Mouse (Mus musculus) liver, embryonic 18 days (tissue): ENCODE measurements around the gene Spag6l. TPM values are rescaled to one million over a fixed set of nuclear protein-coding genes. Genes with fewer than 3 reads are reported as not detected.

Experiments
- polyA plus RNA-seq: library from polyadenylated mRNA; depleted of rRNA; stranded (reverse); fragments of >200 nt; gene quantifications from 2 replicates; pipeline ENCODE4 v1.2.3, GENCODE M21; 2012; rRNA removed

The Spag6l gene
- polyA plus RNA-seq: 0.07 TPM in 1 of 2 replicates, not detected in the other

GRCm38 (mm10) chr16:16828757-16829615 is at the start of gene Spag6l:
Gene Spag6l (minus strand): TSS chr16:16829456.

DNA sequence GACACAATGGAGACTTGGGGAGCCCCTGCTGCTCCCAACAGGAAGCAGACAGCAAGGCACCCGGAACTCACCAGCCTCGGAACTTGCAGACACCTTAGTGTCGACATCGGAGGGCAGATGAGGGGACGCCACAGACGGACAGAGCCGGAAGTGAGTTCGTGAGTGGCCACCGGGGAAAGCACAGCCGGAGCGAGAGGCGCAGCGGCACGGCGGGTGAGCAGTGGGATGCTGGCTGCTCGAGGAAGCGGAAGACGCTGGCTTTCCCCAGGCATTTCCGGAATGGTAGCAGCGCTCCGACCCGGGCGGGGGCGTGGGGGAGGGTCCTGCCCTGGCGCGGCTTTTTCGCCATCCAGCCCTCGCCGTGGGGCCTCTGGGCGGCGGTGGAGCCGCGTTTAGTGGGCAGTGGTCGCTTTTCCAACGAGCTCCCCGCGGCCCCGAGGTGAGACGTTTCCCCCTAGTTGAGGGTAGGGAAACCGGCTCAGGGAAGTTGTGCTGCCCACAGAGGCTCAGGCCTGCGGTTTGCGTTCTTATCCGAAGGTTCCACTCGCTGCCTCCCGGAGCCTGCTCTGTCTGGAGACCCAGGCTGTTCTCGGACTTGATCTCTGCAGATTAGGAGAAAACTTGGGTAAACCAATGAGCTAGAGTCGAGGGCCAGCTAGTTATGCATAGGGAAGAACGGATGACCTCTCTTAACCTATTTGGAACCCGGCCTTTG is 41.5 kb upstream of the Spag6l start, which contains the start of the genes Top3b and Vpreb1:
Top3b (plus strand) TSS at position 120 of the 715 bp plus-strand sequence.
Vpreb1 (minus strand) TSS at position 227 of the 715 bp plus-strand sequence.

GRCm38 (mm10) chr16:16863978-16864377 is 34.7 kb upstream of the Spag6l start, which contains the start of gene Igll1:
Gene Igll1 (minus strand): TSS chr16:16863985.

Other genes starting within 250 kb of the Spag6l start
- gene Fgd4, start 228.9 kb downstream of the Spag6l start, polyA plus RNA-seq: 1.6 and 1.7 TPM in 2 replicates
- not detected in 2 replicates for gene Olfr19, start 153.1 kb downstream of the Spag6l start, polyA plus RNA-seq
- gene Igll1, start 34.5 kb upstream of the Spag6l start, polyA plus RNA-seq: 23.8 and 29.2 TPM in 2 replicates
- gene Top3b, start 41.3 kb upstream of the Spag6l start, polyA plus RNA-seq: 26.3 and 29.9 TPM in 2 replicates
- 21.6 and 33.0 TPM in 2 replicates for gene Vpreb1, start 41.4 kb upstream of the Spag6l start, polyA plus RNA-seq
- 6.0 and 6.5 TPM in 2 replicates for gene Ppm1f, start 67.0 kb upstream of the Spag6l start, polyA plus RNA-seq
- gene Mapk1, start 153.9 kb upstream of the Spag6l start, polyA plus RNA-seq: 49.7 and 50.9 TPM in 2 replicates
- 0.44 and 0.48 TPM in 2 replicates for gene Ypel1, start 240.2 kb upstream of the Spag6l start, polyA plus RNA-seq